Mouse (Mus musculus) erythroblast, embryonic 14.5 days (primary cell): ENCODE measurements around the gene Gtf2i.

Source experiments
- GATA1 ChIP-seq: IDR thresholded peaks from 2 replicates; pipeline ENCODE4 v1.6.1; 2012; ENCODE audit warnings: low read length, inconsistent platforms, mixed read lengths
- TAL1 ChIP-seq: IDR thresholded peaks from 3 replicates; pipeline ENCODE4 v1.6.1; 2012; ENCODE audit warnings: low read length, inconsistent platforms, mixed read lengths

GRCm38 (mm10) chr5:134275556-134275955 is 39.0 kb downstream of the Gtf2i start:
- no peak for TF ChIP-seq GATA1
- TF ChIP-seq TAL1: no peak
